Mouse (Mus musculus) frontal cortex, postnatal 25 days (tissue): ENCODE data around the gene Atp5d.

Experiments used
- DNase-seq, 2 experiments: peaks; one replicate each; pipeline ENCODE4 v3.0.0; 2022; ENCODE audit warnings: low spot score in 2 of 2

Atp5d gene

DNA sequence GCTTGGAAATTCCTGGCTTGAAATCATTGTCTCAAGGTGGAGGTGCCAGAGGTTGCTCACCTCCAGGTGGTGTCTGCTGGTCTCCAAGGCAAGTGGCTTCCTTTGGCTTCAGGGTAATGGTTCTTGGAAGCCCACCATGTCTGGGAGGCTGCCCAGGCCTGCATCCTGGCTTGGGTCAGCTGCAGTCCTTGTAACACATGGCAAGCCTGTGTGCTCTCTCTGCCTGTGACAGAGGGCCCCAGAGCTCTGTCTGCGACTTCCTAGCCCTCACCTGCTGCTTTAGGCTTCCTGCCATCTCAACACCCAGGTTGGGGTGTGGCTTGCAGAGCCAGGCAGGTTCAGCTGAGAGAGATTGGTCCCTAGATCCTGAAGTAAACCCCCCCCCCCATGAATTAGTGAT is 20.7 kb upstream of the Atp5d start:
- no peak for DNase-seq

DNA sequence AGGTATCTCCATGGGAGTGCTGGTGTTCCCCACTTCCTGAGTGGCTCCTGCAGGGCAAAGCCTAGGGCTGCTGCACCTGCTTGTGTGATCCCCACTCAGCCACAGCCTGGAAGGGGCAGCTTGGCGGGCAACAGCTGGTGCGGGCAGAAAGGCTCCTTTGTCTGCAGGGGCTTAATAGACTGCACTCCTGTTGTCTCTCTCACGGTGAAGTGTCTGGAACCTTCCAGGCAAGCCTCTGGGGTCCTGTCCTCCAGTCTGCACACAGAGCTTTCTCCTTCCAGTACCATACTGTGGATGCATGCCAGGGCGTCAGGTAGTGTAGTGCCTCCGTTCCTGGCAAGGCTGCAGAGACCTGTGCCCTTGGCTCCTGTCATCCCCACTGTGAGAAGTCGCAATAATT is 19.9 kb upstream of the Atp5d start:
- DNase-seq: no peak

DNA sequence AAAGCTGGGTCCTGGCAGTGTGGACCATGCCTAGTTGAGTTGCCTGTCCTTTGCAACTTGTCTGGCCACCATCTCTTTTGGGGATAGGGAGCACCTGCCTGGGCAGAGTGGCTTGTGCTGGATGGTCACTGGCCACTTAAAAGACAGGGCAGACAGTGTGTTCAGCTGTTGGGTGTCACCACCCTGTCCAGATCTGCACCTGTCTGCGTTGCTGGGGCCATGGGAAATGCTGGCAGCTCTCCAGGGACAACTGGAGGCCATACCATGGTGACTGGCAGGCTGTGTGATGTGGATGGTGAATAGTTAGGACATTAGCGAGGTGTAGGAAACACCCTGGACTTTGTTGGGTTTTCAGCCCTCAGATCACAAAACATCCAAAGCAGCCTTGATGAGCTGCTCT is 18.3 kb upstream of the Atp5d start:
- no peak for DNase-seq

DNA sequence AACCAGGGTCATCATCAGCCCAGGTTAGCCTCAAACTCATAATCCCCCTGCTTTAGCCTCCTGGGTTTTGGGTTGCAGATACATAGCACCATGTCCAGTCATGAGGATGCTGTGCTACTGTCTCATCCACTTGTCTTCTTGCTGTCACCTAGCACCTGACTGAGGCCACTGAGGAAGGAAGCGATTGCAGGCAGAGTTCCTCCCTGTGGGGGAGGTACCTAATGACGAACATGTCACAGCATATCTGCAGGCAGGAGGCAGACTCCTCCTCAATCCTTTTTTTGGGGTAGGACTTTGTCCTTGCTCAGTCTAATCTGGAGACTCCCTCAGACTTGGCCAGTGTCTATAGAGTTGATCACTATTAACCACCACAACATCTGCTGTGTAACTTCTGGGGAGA is 16.8 kb upstream of the Atp5d start:
- DNase-seq: no peak

DNA sequence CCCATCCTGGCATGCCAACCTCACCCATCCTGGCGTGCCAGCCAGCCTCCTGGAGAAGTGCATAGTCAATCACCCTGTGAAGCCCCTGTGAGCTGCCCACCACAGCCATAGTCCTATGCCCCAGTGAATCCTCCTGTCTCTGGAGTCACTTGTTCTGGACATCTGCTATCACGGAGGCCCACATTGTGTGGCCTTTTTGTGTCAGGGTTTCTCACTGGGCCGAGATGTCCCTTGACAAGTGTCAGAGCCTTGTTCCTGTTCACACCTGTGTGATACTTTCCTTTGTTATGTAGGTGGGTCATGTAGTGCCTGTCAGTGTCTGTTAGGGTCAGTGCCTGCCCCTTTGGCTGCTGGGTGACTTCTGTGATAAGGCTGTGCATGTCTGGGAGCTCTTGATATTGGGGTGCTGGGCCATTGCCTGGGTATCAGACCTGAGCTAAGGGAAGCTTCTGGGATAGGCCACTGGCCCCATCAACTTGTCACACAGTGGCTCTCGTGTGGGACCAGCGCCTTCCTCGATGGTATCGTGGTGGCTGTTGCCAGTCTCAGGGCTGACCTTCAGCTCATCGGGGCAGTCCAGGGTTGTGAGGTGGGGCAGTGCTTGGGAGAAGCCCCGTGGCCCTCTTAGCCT is 14.4 kb upstream of the Atp5d start:
- DNase-seq: no peak

DNA sequence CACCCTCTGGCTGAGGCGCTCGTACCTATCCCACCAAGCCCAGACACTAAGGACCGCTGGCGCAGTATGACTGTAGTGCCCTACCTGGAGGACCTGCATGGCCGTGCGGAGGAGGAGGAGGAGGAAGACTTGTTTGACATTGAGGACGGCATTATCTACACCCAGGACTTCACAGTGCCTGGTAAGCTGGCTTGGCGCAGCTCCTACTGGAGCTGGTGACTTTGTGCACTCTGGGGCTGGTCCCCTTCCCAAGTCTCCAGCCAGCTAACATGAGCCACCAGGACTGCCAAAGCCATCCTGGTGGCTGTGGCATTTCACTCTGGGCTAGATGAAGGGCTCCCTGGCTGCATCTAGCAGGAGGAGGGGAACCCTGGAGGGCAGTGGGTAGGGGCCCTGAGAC is 10.5 kb upstream of the Atp5d start:
- no peak for DNase-seq

DNA sequence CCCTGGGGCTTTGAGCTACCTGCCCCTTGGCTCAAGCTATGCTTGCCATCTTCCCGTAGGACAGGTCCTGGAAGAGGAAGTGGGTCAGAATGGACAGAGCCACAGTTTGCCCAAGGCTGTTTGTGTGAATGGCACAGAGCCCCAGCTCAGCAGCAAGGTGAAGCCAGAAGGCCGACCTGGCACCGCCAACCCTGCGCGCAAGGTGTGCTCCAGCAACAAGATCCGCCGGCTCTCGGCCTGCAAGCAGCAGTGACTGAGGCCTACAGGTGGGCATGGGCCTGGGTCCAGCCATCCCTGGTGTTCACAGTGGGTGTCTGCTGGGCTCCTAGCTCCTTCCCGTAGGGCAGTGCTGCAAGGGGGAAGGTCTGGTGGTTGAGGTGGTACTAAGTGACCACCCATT is 8.6 kb upstream of the Atp5d start:
- DNase-seq: no peak

DNA sequence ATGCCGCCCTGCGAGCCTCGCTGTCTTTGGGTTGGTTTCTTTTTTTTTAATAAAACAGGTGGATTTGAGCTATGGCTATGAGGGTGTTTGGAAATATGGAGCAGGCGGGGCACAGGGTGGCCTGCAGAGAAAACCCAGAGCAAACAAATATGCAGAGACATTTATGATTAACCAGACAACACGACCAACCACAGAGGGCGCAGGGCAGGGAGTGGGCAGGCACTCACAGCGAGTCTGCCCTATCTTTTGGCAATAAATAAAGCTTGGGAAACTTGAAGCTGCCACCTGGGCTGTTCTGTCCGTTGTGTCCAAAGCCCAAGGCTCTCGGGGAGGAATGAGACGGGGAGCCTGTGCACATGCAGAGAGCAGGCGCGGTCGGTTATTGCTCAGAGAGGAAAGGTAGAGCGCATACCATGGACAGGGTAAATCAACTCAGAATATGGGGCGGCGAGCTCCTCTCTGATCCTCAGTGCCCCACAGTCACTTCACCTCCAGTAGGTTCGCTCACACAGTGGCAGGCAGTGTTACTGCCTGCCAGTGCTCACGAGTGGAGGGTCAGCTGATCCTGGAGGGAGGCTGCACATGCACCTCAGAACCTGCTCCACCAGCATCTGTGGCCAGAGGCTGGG is 7.9 kb upstream of the Atp5d start:
- no peak for DNase-seq

DNA sequence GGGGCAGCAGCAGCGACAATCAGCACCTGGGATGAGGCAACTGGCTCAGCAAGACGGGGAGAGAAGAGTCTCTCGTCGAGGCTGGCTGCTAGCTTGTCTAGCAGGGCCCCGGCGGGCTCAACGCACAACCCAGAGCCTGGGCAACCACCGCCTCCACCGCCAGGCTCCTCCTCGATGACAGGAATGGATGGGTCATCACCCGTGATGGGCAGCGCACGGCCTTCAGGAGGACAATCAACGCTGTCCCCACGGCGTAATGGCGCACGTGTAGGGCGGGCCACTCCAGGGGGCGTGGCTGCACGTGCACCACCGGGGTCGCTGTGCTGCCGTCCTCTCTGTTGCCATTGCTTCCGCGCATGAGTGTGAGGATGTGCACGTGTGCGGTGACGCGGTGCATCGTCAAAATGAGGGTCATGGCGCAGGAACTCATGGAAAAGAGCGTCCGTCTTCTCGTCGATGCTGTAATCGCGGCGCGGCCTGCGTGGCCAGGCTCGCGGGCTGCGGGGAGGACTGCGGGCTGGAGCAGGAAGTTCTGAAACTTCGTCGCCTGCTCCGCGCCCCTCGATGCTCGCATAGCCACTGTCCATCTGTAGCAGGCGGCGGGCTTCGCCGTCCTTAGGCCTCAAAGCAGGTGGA is 7.0 kb upstream of the Atp5d start:
- DNase-seq: no peak

DNA sequence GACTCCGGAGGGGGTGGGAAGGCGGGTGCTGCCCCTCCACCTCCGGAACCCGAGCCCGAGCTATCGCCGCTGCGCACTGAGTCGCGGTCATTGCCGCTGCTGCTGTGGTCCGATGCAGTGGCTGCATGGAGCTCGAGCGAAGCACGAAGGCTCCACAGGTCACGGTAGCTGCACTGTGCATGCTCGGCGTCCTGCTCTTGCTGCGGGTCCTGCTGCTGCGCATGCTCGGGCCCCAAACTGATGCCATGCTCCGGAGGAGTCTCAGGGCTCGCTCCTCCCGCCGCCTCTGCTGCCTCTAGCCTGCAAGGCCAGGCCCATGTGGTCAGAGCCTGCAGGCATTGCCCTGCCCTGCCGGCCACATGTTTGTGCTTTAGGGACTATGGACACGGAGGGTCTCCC is 6.5 kb upstream of the Atp5d start:
- no peak for DNase-seq

DNA sequence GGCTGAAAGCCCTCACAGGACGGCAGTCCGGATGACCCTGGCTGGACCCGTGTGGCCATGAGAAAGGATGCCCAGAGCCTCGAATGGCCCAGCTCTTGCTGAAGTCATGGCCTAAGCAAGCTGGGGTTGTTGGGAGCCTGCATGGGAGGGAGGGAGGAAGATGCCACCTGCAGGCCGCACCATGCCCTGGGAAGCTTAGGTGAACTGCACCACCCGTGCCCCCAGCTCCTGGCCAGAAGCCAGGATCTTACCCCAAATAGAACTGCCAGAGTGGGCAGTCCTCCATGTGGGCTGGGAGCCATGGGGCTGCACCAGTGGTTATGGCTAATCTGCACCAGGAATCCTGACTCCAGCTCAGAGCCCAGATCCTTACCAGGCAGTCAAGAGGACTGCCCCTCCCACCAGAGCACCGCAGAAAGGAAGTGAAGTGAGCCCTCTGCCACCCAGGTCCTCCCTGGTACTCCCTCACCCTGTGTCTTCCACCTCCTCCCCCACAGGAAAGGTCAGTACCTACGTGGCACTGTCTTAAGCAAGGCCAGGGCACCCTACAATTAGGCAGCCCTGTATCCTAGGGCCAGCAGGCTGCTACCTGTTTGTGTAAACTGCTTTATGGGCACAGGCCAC is 5.1 kb upstream of the Atp5d start:
- DNase-seq: no peak

DNA sequence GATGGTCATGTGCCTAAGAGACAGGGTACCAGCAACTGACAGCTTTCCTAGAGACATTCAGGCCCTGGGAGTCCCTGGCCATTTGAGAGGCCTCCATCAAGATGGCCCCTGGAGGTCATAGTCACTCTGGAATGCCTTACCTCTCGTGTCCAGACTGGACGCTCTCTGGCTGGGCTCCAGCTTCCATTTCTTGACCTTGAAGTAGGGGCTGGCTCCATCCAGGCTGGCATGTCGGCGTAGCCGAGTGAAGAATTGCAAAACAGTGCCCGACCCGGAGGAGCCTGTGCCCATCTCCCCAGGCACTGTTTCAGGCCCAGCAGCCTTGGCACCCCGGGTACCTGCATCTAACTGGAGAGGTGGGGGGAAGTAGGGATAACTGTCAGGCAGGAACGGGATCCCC is 4.0 kb upstream of the Atp5d start:
- no peak for DNase-seq

DNA sequence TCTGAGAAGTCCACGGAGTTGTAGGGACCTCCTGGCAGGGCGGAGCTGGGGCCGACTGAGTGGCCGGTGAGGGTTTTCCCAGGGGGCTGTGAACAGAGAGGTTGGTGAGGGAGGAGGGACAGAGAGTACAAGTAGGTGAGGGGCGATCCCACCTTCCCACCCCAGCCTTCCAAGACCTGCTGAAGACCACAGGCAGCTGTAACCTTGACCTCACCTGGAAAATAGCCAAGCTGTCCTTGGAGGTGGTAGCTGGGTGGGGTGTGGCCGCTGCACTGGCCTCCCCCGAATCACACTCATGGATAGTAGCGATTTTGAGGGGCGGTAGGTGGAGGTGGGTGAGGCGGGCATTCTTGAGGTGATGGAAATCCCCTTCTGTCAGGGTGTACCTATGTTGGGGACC is 3.3 kb upstream of the Atp5d start:
- no peak for DNase-seq

DNA sequence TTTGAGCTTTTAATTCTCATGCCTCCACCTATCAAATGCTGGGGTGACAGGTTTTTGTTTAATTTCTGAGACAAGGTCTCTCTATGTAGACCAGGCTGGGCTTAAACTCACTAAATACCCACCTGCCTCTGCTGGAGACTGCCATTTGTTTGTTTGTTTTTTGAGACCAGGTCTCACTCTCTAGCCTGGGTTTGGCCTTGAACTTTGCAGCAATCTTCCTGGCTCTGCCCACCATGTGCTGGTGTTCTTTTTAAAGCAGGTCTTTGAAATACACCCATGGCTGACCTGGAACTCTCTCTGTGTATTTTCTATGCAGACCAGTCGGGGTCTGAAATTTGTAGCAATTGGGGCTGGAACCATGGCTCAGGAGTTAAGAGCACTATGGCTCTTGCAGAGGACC is 2.8 kb upstream of the Atp5d start:
- DNase-seq: no peak

DNA sequence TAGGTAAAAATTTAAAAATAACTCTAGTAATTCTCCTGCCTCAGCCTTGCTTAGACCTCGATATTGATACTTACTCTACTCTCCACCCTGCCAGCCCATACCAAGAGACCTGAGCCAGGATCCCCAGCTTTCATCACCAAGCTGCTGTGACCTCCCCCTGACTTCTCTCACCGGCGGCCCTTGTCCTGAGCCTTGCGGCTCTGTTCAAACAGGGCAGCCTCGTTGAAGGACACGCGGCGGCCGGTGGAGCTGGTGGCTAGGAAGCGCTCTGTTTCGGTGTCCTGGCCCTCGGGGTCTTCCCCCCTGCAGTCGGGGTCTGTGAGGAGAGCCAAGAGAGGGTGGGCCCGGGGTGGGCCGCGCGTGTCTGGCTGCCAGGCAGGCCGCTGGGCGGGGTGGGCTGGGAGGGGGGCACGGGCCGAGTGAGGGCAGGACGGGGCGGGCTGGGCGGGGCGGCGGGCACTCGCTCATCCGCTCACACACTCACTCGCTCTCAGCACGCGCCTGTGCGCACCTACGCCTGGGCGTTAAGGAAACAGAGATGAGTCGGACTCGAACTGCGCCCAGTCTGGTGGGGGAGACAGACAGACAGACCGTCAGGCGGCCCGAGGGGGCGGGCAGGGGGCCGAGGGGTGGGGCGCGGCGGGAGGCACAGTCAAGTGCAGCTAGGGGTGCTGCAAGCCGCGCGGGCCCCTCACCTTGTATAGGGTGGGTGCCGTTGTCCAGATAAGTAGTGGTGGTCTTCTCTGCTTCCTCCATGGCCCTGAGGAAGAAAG is 2.1 kb upstream of the Atp5d start:
- DNase-seq: no peak

DNA sequence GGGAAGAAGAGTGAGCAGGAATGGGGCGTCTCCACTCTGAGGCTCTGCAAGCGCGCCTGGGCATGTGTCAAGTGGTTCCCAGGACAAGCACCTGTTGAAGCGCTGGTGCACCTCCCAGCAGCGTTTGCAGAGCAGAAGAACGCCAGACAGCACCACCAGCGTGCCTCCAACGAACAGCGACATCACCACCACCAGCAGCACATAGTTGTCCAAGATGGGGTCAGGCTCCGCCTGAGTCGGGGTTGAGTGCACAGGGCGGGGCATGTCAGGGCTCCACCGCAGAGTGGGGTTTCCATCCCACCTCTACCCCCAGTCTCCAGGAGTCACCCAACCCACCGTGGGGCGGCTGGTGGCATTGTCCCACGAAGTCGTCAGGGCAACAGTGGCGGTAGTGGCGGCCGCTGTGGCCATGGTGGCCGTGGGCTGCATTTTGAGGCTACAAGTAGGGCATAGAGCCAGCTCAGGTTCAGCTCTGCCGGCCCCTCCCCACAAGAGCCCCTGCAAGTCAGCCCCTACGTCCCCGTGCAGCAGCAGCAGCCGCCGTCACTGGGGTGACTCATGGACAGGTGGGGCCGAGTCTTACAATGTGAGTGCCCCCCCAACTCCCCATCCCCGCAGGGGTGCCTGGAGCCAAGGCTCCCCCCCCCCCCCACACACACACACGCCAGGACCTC is 1.3 kb upstream of the Atp5d start:
- DNase-seq: no peak

DNA sequence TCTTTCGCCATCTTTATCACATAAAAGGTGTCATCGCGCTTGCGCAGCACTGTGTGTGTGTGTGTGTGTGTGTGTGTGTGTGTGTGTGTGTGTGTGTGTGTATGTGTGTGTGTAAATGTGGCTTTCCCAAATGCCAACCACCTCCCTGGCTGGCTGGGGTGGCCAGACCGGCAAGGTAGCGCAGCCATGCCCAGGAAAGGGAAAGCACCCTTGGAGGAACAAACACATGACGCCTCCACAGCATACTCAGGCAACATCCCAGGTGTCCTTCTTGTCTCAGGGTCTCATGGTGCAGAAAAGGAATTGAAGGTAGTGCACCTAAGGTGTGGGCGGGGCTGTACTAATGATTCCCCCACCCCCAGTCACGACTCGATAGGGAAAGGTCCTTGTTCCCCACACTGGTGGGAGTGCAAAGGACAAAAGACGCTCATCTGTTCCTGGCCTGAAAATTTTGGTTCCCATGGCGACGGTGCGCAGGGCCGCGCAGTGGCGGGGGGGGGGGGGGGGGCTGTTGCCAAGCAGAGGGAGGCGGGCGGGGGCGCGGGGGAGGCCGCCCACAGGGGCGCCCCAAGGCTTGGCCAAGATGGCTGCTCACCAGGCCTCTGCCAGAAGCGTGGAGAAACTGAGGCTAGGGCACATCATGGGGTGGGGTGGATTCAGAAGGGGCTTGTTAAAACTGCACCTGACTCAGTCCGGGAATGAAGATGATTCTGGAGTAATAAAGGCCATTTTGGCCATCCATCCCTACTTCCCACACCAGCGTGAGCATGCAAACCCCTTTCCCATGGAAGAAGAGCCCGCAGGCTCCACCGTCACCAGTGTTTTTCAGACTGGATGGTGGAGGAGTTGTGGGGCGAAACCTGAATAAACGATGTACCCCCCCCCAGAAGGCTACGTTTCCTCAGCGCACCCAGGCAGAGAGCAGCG is 543 bp upstream of the Atp5d start:
- no peak for DNase-seq

DNA sequence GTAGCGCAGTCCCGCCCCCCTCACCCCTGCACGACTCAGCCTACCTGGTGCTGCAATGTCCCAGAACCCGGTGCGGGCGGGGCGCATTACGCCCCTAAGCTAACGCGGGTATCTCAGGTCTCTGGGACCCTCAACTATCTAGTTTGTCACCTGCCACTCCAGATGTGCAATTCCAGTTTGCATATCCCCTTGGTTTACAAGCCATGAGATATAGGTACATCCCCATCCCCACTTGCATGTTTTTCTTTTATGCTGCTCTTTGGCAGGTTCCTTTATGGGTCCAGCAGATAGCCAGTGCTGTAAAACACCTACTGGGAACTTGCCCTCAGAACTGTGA is 975 bp downstream of the Atp5d start:
- no peak for DNase-seq

DNA sequence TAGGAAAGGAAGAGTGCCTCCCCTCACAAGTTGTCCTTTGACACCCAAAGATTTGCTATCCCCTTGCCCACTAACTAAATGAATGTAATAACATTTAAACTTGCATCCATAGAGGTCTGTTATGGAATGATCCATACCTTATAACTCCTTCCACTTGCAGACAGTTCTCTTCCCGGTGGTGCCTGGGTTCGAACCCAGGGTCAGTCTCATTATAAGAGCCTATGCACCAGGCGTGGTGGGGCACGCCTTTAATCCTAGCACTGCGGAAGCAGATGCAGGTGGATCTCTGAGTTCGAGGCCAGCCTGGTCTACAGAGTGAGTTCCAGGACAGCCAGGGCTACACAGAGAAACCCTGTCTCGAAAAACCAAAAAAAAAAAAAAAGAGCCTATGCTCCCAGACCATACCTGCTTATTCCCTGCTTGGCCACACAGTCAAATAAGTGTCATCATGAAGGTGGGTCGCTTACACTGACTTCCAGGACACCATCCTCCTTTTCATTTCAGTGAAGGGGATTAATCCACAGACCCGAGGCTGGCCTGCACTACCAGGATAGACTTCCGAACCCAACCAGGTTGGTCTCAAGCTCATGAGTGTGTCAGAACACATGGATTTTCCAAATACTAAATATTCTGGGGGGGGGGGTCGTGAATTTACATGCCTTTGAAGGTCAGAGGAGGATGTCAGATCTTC is 1.7 kb downstream of the Atp5d start:
- no peak for DNase-seq

DNA sequence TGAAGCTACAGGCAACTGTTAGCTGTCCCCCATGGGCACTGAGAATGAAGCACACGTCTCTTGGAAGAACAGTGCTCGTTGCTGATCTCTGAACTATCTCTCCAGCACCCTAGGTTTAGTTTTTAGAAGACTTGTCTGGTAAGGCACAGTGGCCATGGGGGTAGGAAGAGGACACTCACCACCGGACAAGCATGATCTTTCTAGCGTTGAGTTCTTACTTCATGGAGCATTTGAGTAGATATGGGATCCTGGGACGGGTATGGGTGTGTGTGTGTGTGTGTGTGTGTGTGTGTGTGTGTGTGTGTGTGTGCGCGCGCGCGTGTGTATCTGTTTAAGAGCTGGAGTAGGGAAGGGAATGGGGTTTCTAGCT is 2.2 kb downstream of the Atp5d start, which contains the start of gene Cbarp:
TSS of gene Cbarp (minus strand) at position 170 of the 370 bp plus-strand sequence.
- no peak for DNase-seq
